Mouse (Mus musculus) kidney, adult 8-10 months (tissue): ENCODE results near the gene Gm20837.
"Not testable (repeated sequence)": the region's sequence is repeated elsewhere in the genome, so short reads cannot be mapped to it uniquely, and the experiment has no call there.

Source experiments
- DNase-seq, 2 experiments: peaks; one replicate each; pipeline ENCODE4 v3.0.0; 2022

Gm20837 gene

GRCm38 (mm10) chrY:90400948-90401347 is at the start of gene Gm20837:
Gene Gm20837, plus strand, starts transcription at chrY:90401248.
- DNase-seq, result not testable (repeated sequence)
